Mouse (Mus musculus) cortical plate, adult 2 months (tissue): ENCODE measurements around the gene Shroom3.

Experiments used
- CTCF ChIP-seq: fragments of 200-500 bp; IDR thresholded peaks from 2 replicates; pipeline ENCODE4 v1.5.1; 2011; ENCODE audit warnings: mild to moderate bottlenecking, control low read depth, low read length; ENCODE audit not compliant: insufficient read depth; ENCODE audit errors: extremely low read depth
- POLR2A ChIP-seq: fragments of 200-500 bp; IDR thresholded peaks from 2 replicates; pipeline ENCODE4 v1.6.1; 2011; ENCODE audit warnings: mild to moderate bottlenecking, low read length, control low read depth; ENCODE audit not compliant: insufficient read depth; ENCODE audit errors: extremely low read depth

GRCm38 (mm10) chr5:92788990-92789389 lies 105.8 kb downstream of the Shroom3 start:
- TF ChIP-seq CTCF, result no peak
- no peak for TF ChIP-seq POLR2A
